Comparison of ENCODE assay signal across 18 mouse cellular contexts in the genomic region with DNA sequence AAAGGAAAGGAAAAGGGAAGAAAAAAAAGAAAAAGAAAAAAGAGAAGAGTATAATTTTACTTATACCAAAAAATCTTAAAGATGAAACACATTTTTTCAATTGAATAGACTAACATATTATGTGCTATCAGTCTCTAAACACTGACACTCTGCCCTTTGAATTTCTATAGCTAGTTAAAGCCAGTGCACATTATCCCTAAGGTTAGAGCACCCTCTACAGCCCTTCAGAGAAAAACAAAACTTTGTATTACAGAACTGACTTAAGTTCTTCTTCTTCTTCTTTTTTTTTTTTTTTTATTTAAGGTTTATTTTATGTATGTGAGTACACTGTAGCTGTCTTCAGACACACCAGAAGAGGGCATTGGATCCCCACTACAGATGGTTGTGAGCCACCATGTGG. TPM values are rescaled to one million over a fixed set of nuclear protein-coding genes. Genes with fewer than 3 reads are reported as not detected.
A peak's percentile ranks its signal among the peaks of the same experiment; 100 is the strongest.
DNase-seq lines count a peak whose midpoint lies in the region; ATAC-seq and TF ChIP-seq lines count a peak whose summit lies in the region.
"Had no signal": no experiment of that assay in that cellular context is flagged by ENCODE, and none has a peak within 500 bp of the region (broad histone marks: within the 10 kb centered on the region; RNA-seq: fewer than 3 reads in every experiment).

No protein-coding gene starts in this region.

- TF ChIP-seq EP300 in heart, postnatal 0 days (IDR thresholded peaks at IDR 0.05; ENCODE audit: low read depth) = no peak
- TF ChIP-seq EP300 in lung, postnatal 0 days (IDR thresholded peaks at IDR 0.05) = no peak
- no peak for TF ChIP-seq EP300 in MEL (IDR thresholded peaks at IDR 0.05; ENCODE audit: low read depth in 1 of 2, low read length in 2 of 2)

- peak; percentile 58 for TF ChIP-seq RAD21 in MEL (IDR thresholded peaks at IDR 0.05; ENCODE audit: low read depth, low read length)

- H3K4me2 ChIP-seq in heart, postnatal 0 days (ENCODE audit: low read depth, low read length) = no peak overlapping the region
- no peak overlapping the region for H3K4me2 ChIP-seq in heart, embryonic 11.5 days
- H3K4me2 ChIP-seq in lung, postnatal 0 days (replicated peaks; ENCODE audit: low read depth, low read length) = no peak overlapping the region
- no peak overlapping the region for H3K4me2 ChIP-seq in midbrain, embryonic 15.5 days
- H3K4me2 ChIP-seq: hindbrain, embryonic 13.5 days; liver, embryonic 15.5 days; neural tube, embryonic 15.5 days had no signal

- TF ChIP-seq POLR2A in MEL (IDR thresholded peaks at IDR 0.05; ENCODE audit: control insufficient read depth in 1 of 2, insufficient read depth in 1 of 2, low read depth in 1 of 2, low read length in 2 of 2, poor library complexity in 1 of 2) = no peak

- H3K4me3 ChIP-seq in heart, postnatal 0 days (ENCODE audit: low read depth, low read length) = no peak overlapping the region
- H3K4me3 ChIP-seq in heart, embryonic 11.5 days (ENCODE audit: low read depth, low read length) = no peak overlapping the region
- H3K4me3 ChIP-seq in lung, postnatal 0 days (ENCODE audit: low read depth, low read length) = no peak overlapping the region
- H3K4me3 ChIP-seq in MEL (ENCODE audit: control insufficient read depth in 1 of 2, insufficient read depth in 1 of 2, low read depth in 2 of 2, low read length in 2 of 2) = no peak overlapping the region
- no peak overlapping the region for H3K4me3 ChIP-seq in midbrain, embryonic 15.5 days
- H3K4me3 ChIP-seq: hindbrain, embryonic 13.5 days; liver, embryonic 15.5 days; megakaryocyte, embryonic 14.5 days; neural tube, embryonic 15.5 days had no signal

- no peak for DNase-seq in heart, postnatal 0 days (ENCODE audit: low spot score)
- DNase-seq in lung, postnatal 0 days (ENCODE audit: low spot score) = peak; percentile 48
- no peak for DNase-seq in lung, postnatal 10 days
- peak; percentile 47 for DNase-seq in MEL (ENCODE audit: low read depth, low spot score)
- DNase-seq in naive thymus-derived CD4-positive, alpha-beta T cell, adult 2 months (ENCODE audit: low read depth) = peak; percentile 39
- DNase-seq in adrenal gland, postnatal 4 days (ENCODE audit: low spot score in 2 of 2) = no peak
- DNase-seq: adrenal gland, postnatal 25 days; cerebellum, postnatal 36 days; kidney, adult 2 months; kidney, postnatal 4 days; layer of hippocampus, postnatal 36 days; thymus, adult 2 months had no signal

- H3K36me3 ChIP-seq in heart, postnatal 0 days (replicated peaks; ENCODE audit: control insufficient read depth, insufficient read depth, low read length) = peaks cover 3% of the 10 kb centered on the region; the same call in 1 of the 2 replicates
- no peaks in the 10 kb centered on the region for H3K36me3 ChIP-seq in heart, embryonic 11.5 days (ENCODE audit: control insufficient read depth, insufficient read depth, low read length)
- H3K36me3 ChIP-seq in lung, postnatal 0 days (ENCODE audit: insufficient read depth, low read length) = no peaks in the 10 kb centered on the region
- peaks cover 15 to 18% of the 10 kb centered on the region in 2 experiments for H3K36me3 ChIP-seq in MEL (ENCODE audit: control insufficient read depth in 1 of 2, insufficient read depth in 2 of 2, low read length in 2 of 2)
- H3K36me3 ChIP-seq in midbrain, embryonic 15.5 days (replicated peaks) = no peaks in the 10 kb centered on the region
- H3K36me3 ChIP-seq: hindbrain, embryonic 13.5 days; neural tube, embryonic 15.5 days had no signal

- no peaks in the 10 kb centered on the region for H3K27me3 ChIP-seq in heart, postnatal 0 days (ENCODE audit: control insufficient read depth, insufficient read depth, low read length)
- no peaks in the 10 kb centered on the region for H3K27me3 ChIP-seq in heart, embryonic 11.5 days (ENCODE audit: control insufficient read depth, insufficient read depth, low read length)
- no peaks in the 10 kb centered on the region for H3K27me3 ChIP-seq in lung, postnatal 0 days (replicated peaks; ENCODE audit: insufficient read depth, low read length)
- H3K27me3 ChIP-seq in MEL (ENCODE audit: control insufficient read depth in 1 of 2, insufficient read depth in 2 of 2, low read length in 2 of 2) = no peaks in the 10 kb centered on the region
- no peaks in the 10 kb centered on the region for H3K27me3 ChIP-seq in midbrain, embryonic 15.5 days (replicated peaks)
- H3K27me3 ChIP-seq: hindbrain, embryonic 13.5 days; liver, embryonic 15.5 days; megakaryocyte, embryonic 14.5 days; neural tube, embryonic 15.5 days had no signal

- no peaks in the 10 kb centered on the region; the same call in 1 of the 2 replicates for H3K4me1 ChIP-seq in heart, postnatal 0 days (ENCODE audit: control insufficient read depth, insufficient read depth)
- peaks cover 4% of the 10 kb centered on the region for H3K4me1 ChIP-seq in heart, embryonic 11.5 days (ENCODE audit: control insufficient read depth, insufficient read depth, low read length)
- no peaks in the 10 kb centered on the region for H3K4me1 ChIP-seq in lung, postnatal 0 days (ENCODE audit: insufficient read depth, low read depth, low read length)
- peaks cover 5% of the 10 kb centered on the region in 2 experiments; a peak in 3 of 4 replicates for H3K4me1 ChIP-seq in MEL (ENCODE audit: control insufficient read depth in 1 of 2, insufficient read depth in 2 of 2, low read length in 2 of 2)
- no peaks in the 10 kb centered on the region for H3K4me1 ChIP-seq in midbrain, embryonic 15.5 days
- H3K4me1 ChIP-seq: hindbrain, embryonic 13.5 days; liver, embryonic 15.5 days; neural tube, embryonic 15.5 days had no signal

- H3K9me3 ChIP-seq in heart, postnatal 0 days (replicated peaks; ENCODE audit: control insufficient read depth, low read length) = no peaks in the 10 kb centered on the region
- H3K9me3 ChIP-seq in heart, embryonic 11.5 days (replicated peaks; ENCODE audit: control insufficient read depth, low read length) = no peaks in the 10 kb centered on the region
- no peaks in the 10 kb centered on the region for H3K9me3 ChIP-seq in lung, postnatal 0 days (ENCODE audit: low read length)
- no peaks in the 10 kb centered on the region for H3K9me3 ChIP-seq in MEL (replicated peaks; ENCODE audit: insufficient read depth, low read length)
- H3K9me3 ChIP-seq in midbrain, embryonic 15.5 days = no peaks in the 10 kb centered on the region
- H3K9me3 ChIP-seq: hindbrain, embryonic 13.5 days; liver, embryonic 15.5 days; megakaryocyte, embryonic 14.5 days; neural tube, embryonic 15.5 days had no signal

- H3K9ac ChIP-seq in heart, postnatal 0 days (replicated peaks; ENCODE audit: low read depth, low read length) = no peak overlapping the region
- no peak overlapping the region for H3K9ac ChIP-seq in heart, embryonic 11.5 days (ENCODE audit: low read depth, low read length)
- no peak overlapping the region for H3K9ac ChIP-seq in lung, postnatal 0 days (replicated peaks; ENCODE audit: low read depth)
- H3K9ac ChIP-seq in MEL (ENCODE audit: control insufficient read depth, low read depth, low read length, poor library complexity, severe bottlenecking) = no peak overlapping the region
- H3K9ac ChIP-seq in midbrain, embryonic 15.5 days = no peak overlapping the region
- H3K9ac ChIP-seq: hindbrain, embryonic 13.5 days; liver, embryonic 15.5 days; neural tube, embryonic 15.5 days had no signal

- no peak overlapping the region for H3K27ac ChIP-seq in heart, postnatal 0 days (ENCODE audit: low read depth)
- H3K27ac ChIP-seq in heart, embryonic 11.5 days (ENCODE audit: low read depth, low read length) = no peak overlapping the region
- no peak overlapping the region for H3K27ac ChIP-seq in lung, postnatal 0 days (ENCODE audit: low read length)
- H3K27ac ChIP-seq in MEL (ENCODE audit: control insufficient read depth, low read depth, low read length) = no peak overlapping the region
- H3K27ac ChIP-seq in midbrain, embryonic 15.5 days = no peak overlapping the region
- H3K27ac ChIP-seq: hindbrain, embryonic 13.5 days; liver, embryonic 15.5 days; neural tube, embryonic 15.5 days had no signal

- peaks cover 46% of the 10 kb centered on the region for H3K79me2 ChIP-seq in MEL (ENCODE audit: control insufficient read depth, insufficient read depth, low read length, poor library complexity)

- no peak for ATAC-seq in heart, postnatal 0 days (ENCODE audit: insufficient read depth, low read depth)
- no peak for ATAC-seq in heart, embryonic 11.5 days (replicated peaks; ENCODE audit: insufficient number of reproducible peaks, low FRiP score, low TSS enrichment)
- ATAC-seq in lung, postnatal 0 days = no peak; the same call in 1 of the 2 replicates
- no peak for ATAC-seq in midbrain, embryonic 15.5 days (replicated peaks)

- peak; percentile 34 for TF ChIP-seq CTCF in heart, postnatal 0 days (IDR thresholded peaks at IDR 0.05; ENCODE audit: low read depth)
- TF ChIP-seq CTCF in lung, postnatal 0 days (IDR thresholded peaks at IDR 0.05) = peak; percentile 47
- peak in 1 of 3 experiments; percentile 47; a peak in 2 of 6 replicates for TF ChIP-seq CTCF in MEL (IDR thresholded peaks at IDR 0.05 in 2 of 3, conservative IDR thresholded peaks at IDR 0.05 in 1 of 3; ENCODE audit: control insufficient read depth in 1 of 3, insufficient read depth in 1 of 3, low read depth in 2 of 3, low read length in 3 of 3, poor library complexity in 1 of 3, severe bottlenecking in 1 of 3)

TF ChIP-seq in MEL, 35 proteins besides CTCF, POLR2A, EP300 and RAD21 (continues in another document):
- TF ChIP-seq JUND (IDR thresholded peaks at IDR 0.05; ENCODE audit: low read depth, low read length) (no peak), SMC3 (IDR thresholded peaks at IDR 0.05; ENCODE audit: low read depth, low read length) (0 out of 2 replicates have a peak, but pooled peaks have one; percentile 26), ZNF384 (IDR thresholded peaks at IDR 0.05; ENCODE audit: low read depth, low read length) (peak; percentile 74), USF2 (IDR thresholded peaks at IDR 0.05; ENCODE audit: borderline replicate concordance in 1 of 2, insufficient read depth in 1 of 2, low read depth in 1 of 2, low read length in 2 of 2) (no peak), MYB (IDR thresholded peaks at IDR 0.05; ENCODE audit: low read depth, low read length) (no peak), GATA1 (IDR thresholded peaks at IDR 0.05; ENCODE audit: low read depth, low read length) (no peak), UBTF (IDR thresholded peaks at IDR 0.05; ENCODE audit: borderline replicate concordance, insufficient read depth, low read depth, low read length) (no peak)

RNA-seq across cellular contexts. Expression of a gene that starts 15.7 kb away (rescaled TPM):
- 10.9 and 26.0 TPM in 2 replicates for total RNA-seq in heart, postnatal 0 days (2014; rRNA removed; ENCODE audit: low replicate concordance)
- polyA plus RNA-seq in heart, postnatal 0 days (2015; fragmentation: Nextera tagmentation; extraction: Ambion mirVana) = 5.1 and 6.5 TPM in 2 replicates
- polyA plus RNA-seq in heart, embryonic 11.5 days (2014; fragmentation: Nextera tagmentation; extraction: Ambion mirVana) = 21.8 and 23.7 TPM in 2 replicates
- polyA plus RNA-seq in lung, postnatal 0 days (2015; fragmentation: Nextera tagmentation; extraction: Ambion mirVana) = 6.4 and 7.0 TPM in 2 replicates
- 45.6 and 46.5 TPM in 2 replicates for total RNA-seq in MEL (2012; rRNA removed)
- 10 to 100 TPM in 1 of 2 experiments, not detected in 1; 32.3 TPM for polyA plus RNA-seq in MEL (2012; ENCODE audit: insufficient read depth in 1 of 2, insufficient read length in 2 of 2, low read depth in 1 of 2, low replicate concordance in 2 of 2, missing spikeins in 1 of 2)
- 12.9 and 13.1 TPM in 2 replicates for polyA plus RNA-seq in midbrain, embryonic 15.5 days (2015; fragmentation: Nextera tagmentation; extraction: Ambion mirVana)
- 10 to 100 TPM; 31.6 to 35.5 TPM for total RNA-seq in adrenal gland, postnatal 4 days (2021)

Comparison
In these comparisons a context has a peak if more than half of its experiments do, and no peak if none do; other contexts are left out.
1. DNase-seq: peak in lung, postnatal 0 days (single experiment), MEL (single experiment) and naive thymus-derived CD4-positive, alpha-beta T cell, adult 2 months (single experiment); none in heart, postnatal 0 days (single experiment), lung, postnatal 10 days (single experiment) and adrenal gland, postnatal 4 days (0 of 2).